Mouse (Mus musculus) heart, embryonic 13.5 days (tissue): ENCODE data around the gene Ifih1. TPM values are rescaled to one million over a fixed set of nuclear protein-coding genes. Genes with fewer than 3 reads are reported as not detected.

ENCODE experiments used
- ATAC-seq: fragments of 200-750 bp; cut with Nextera tagmentation; 2 replicates; pipeline ENCODE4 v1.8.0; 2017; ENCODE audit warnings: moderate TSS enrichment; ENCODE audit not compliant: insufficient number of reproducible peaks, low FRiP score, low TSS enrichment; ENCODE audit errors: extremely low read depth
- H3K27ac ChIP-seq: fragments of 300-500 bp; sonication (generic); replicated peaks from 2 replicates; pipeline ENCODE4 v1.5.1; 2015; ENCODE audit warnings: moderate library complexity, mild to moderate bottlenecking, inconsistent platforms
- H3K27me3 ChIP-seq: fragments of 300-500 bp; sonication (generic); replicated peaks from 2 replicates; pipeline ENCODE4 v1.6.1; 2015; ENCODE audit warnings: mild to moderate bottlenecking, inconsistent platforms
- H3K36me3 ChIP-seq: fragments of 300-500 bp; sonication (generic); 2 replicates; pipeline ENCODE4 v1.6.1; 2015; ENCODE audit warnings: mild to moderate bottlenecking, inconsistent platforms
- H3K4me1 ChIP-seq: fragments of 300-500 bp; sonication (generic); 2 replicates; pipeline ENCODE4 v1.6.1; 2015; ENCODE audit warnings: inconsistent platforms
- H3K4me2 ChIP-seq: fragments of 300-500 bp; sonication (generic); 2 replicates; pipeline ENCODE4 v1.6.1; 2015; ENCODE audit warnings: inconsistent platforms, mild to moderate bottlenecking, moderate library complexity
- H3K4me3 ChIP-seq: fragments of 300-500 bp; sonication (generic); 2 replicates; pipeline ENCODE4 v1.5.1; 2015; ENCODE audit warnings: moderate library complexity, mild to moderate bottlenecking, inconsistent platforms
- H3K9ac ChIP-seq: fragments of 300-500 bp; sonication (generic); 2 replicates; pipeline ENCODE4 v1.6.1; 2015; ENCODE audit warnings: inconsistent platforms, mild to moderate bottlenecking, moderate library complexity
- H3K9me3 ChIP-seq: fragments of 300-500 bp; sonication (generic); 2 replicates; pipeline ENCODE4 v1.6.1; 2016; ENCODE audit warnings: inconsistent platforms
- WGBS: fragments of 180-500 bp; shearing (Covaris S2); methylation state at CpG from one replicate; pipeline ENCODE4 v1.1.7; 2015; ENCODE audit warnings: mixed read lengths; 5-methylcytosine and 5-hydroxymethylcytosine counted together
- polyA plus RNA-seq: library from polyadenylated mRNA; unstranded; fragments of >200 nt; fragmentation: Nextera tagmentation; extraction: Ambion mirVana; gene quantifications from 2 replicates; pipeline ENCODE4 v1.2.1, GENCODE M21; 2015

The Ifih1 gene
- polyA plus RNA-seq, 1 experiment from 2014 or later: 1.4 TPM

GRCm38 (mm10) chr2:62589333-62589732 is 56.7 kb downstream of the Ifih1 start:
- Histone ChIP-seq H3K36me3 (no peaks in the 10 kb centered on the region), H3K4me1 (no peaks in the 10 kb centered on the region), H3K27ac (no peak overlapping the region), H3K9ac (no peak overlapping the region), H3K4me3 (no peak overlapping the region), H3K9me3 (no peaks in the 10 kb centered on the region), H3K4me2 (no peak overlapping the region), H3K27me3 (no peaks in the 10 kb centered on the region)
- 66% methylated on average over 4 of the region's 4 CpGs for WGBS
- no peak for ATAC-seq

GRCm38 (mm10) chr2:62585769-62586168 is 60.3 kb downstream of the Ifih1 start:
- Histone ChIP-seq H3K9ac (no peak overlapping the region), H3K36me3 (no peaks in the 10 kb centered on the region), H3K4me1 (no peaks in the 10 kb centered on the region), H3K4me2 (no peak overlapping the region), H3K9me3 (no peaks in the 10 kb centered on the region), H3K4me3 (no peak overlapping the region), H3K27me3 (no peaks in the 10 kb centered on the region), H3K27ac (no peak overlapping the region)
- 62% methylated on average over 5 of the region's 5 CpGs for WGBS
- ATAC-seq: no peak

- H3K36me3 ChIP-seq: no peaks in the 10 kb centered on the region
- H3K27me3 ChIP-seq: no peaks in the 10 kb centered on the region
- H3K4me3 ChIP-seq: no peak overlapping the region
- no peak overlapping the region for H3K9ac ChIP-seq
- no peaks in the 10 kb centered on the region for H3K4me1 ChIP-seq
- H3K4me2 ChIP-seq: no peak overlapping the region
- no peak for ATAC-seq
- 73% methylated on average over 3 of the region's 3 CpGs for WGBS
- H3K9me3 ChIP-seq: no peaks in the 10 kb centered on the region
- H3K27ac ChIP-seq: no peak overlapping the region
Measured at GRCm38 (mm10) chr2:62574962-62575361, 71.1 kb downstream of the Ifih1 start.

- Histone ChIP-seq H3K36me3 (no peaks in the 10 kb centered on the region), H3K4me3 (no peak overlapping the region), H3K9me3 (no peaks in the 10 kb centered on the region), H3K9ac (no peak overlapping the region), H3K27me3 (no peaks in the 10 kb centered on the region), H3K4me2 (no peak overlapping the region), H3K4me1 (no peaks in the 10 kb centered on the region), H3K27ac (no peak overlapping the region)
- ATAC-seq: no peak
- 74% methylated on average over 7 of the region's 7 CpGs for WGBS
Measured at GRCm38 (mm10) chr2:62574250-62574649, 71.8 kb downstream of the Ifih1 start.

DNA sequence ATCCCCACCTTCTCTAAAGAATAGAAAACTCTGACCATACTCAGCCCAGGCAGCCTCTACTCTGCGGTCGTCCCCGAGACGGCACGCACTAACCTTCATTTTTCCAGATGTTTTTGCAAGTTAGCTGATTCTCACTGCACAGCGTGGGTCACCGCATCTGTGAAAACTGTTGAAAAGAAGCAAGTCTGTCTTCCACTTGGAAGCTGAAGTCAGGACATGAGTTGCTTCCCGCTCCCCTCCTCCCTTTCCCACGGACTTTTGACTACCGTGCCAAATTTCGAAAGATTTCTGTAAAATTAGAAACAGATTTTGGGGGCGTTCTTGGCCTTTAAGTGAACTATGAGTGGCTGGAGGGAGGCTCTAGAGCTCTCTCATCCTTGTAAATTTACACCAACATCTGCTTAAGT is 72.3 kb downstream of the Ifih1 start, which contains the start of gene Fap:
Fap (minus strand) TSS at position 323 of the 407 bp plus-strand sequence.
- Histone ChIP-seq H3K9ac (no peak within 1 kb of the TSS), H3K4me2 (peak within 1 kb of the TSS; percentile 30), H3K9me3 (no peaks in the 10 kb centered on the region), H3K4me3 (peak within 1 kb of the TSS; percentile 22), H3K27me3 (no peaks in the 10 kb centered on the region), H3K27ac (peak within 1 kb of the TSS; percentile 50), H3K4me1 (no peaks in the 10 kb centered on the region), H3K36me3 (no peaks in the 10 kb centered on the region)
- 72% methylated on average over 12 of the region's 12 CpGs for WGBS
- ATAC-seq: no peak

DNA sequence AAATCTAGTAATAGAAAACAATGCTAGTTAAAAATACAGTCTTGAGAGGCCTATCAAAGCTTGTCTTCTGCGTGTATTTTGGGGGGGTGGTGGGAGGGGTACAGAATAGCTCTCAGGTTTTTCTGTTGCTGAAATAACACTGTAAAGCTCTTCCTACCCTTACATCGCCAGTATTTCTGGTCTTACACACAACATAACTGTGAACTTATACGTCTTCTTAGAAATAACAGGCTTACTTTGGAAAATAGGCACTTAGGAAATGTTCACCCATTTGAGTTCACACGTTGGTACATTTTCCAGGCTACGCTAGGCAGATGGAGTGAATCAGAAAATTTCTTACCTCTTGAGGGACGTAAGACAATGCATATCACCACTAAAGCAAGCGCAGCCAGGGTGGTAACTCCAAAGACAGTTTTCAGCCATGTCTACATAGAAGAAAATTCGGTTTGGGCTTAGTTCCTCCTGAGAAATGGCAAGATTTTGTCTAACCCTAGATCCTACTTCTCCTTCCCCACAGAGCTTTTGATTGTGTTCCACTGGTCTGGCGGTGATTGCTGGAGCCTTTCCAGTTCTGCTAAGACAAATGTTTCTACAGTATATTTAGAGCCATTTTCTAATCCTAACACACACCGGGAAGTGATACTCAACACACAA is 72.8 kb downstream of the Ifih1 start:
- peak overlapping the region; percentile 50 for H3K27ac ChIP-seq
- no peaks in the 10 kb centered on the region for H3K36me3 ChIP-seq
- H3K4me1 ChIP-seq: no peaks in the 10 kb centered on the region
- no peak for ATAC-seq
- H3K9me3 ChIP-seq: no peaks in the 10 kb centered on the region
- peak overlapping the region; percentile 22 for H3K4me3 ChIP-seq
- WGBS: 72% methylated on average over 10 of the region's 10 CpGs
- no peak overlapping the region for H3K9ac ChIP-seq
- H3K4me2 ChIP-seq: peak overlapping the region; percentile 30
- H3K27me3 ChIP-seq: no peaks in the 10 kb centered on the region

DNA sequence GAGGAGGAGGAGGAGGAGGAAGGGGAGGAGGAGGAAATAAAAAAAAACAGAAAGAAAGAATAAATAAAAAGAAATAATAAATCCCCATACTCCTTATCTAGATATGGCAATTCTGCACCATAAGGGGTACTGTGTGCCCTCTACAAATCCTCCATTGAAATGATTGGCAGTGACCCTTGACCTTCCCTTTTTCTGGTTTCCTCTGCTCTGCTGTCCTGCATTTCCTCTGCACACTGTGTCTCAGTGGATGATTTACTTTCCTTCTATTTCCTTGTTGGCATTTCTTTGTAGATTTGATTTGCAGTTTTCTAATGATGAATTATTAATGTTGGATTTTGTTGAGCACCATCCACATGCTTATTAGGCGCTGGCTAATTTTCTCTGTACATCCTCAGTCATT is 81.4 kb downstream of the Ifih1 start:
- H3K4me1 ChIP-seq: no peaks in the 10 kb centered on the region
- 77% methylated on average over 1 of the region's 1 CpGs for WGBS
- no peaks in the 10 kb centered on the region for H3K36me3 ChIP-seq
- no peaks in the 10 kb centered on the region for H3K9me3 ChIP-seq
- H3K27me3 ChIP-seq: no peaks in the 10 kb centered on the region
- no peak overlapping the region for H3K9ac ChIP-seq
- H3K4me3 ChIP-seq: no peak overlapping the region
- no peak for ATAC-seq
- no peak overlapping the region for H3K27ac ChIP-seq
- no peak overlapping the region for H3K4me2 ChIP-seq

DNA sequence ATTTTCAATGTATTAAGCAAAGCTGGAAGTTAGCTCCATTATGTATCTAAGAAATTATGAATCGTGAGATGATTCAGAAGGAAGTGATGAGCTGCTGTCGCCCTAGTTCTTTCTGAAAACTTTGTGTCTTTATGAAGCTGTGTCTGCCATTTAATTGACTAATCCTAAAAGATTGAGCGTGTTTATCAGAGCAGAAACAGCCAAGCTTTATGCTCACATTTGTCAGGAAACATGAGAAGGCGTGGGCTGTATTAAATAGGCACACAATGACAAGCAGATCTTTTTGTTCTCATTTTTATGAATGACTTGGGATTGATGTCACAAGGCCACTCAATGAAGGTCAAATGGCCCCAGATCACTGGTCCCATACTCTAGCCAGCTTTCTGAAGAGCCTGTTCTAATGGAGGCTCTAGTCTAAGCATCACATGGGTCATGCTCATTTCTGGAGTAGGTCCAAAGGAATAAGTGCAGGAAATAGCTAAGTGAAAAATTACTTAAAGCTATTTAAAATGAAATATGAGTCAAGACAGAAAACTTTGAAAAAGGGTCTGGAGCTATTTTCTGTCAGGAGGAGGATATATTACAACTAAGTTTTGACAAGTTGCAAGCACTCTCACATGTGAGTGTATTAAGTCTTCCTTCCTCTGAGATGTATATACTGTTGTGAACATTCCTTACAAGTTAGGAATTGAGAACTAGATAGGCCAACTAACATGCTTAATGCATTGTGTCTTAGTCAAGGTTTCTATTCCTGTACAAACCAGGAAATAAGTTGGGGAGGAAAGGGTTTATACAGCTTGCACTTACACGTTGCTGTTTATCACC is 83.2 kb downstream of the Ifih1 start:
- 63% methylated on average over 5 of the region's 5 CpGs for WGBS
- no peak overlapping the region for H3K4me3 ChIP-seq
- no peak overlapping the region for H3K9ac ChIP-seq
- H3K4me1 ChIP-seq: no peaks in the 10 kb centered on the region
- no peaks in the 10 kb centered on the region for H3K36me3 ChIP-seq
- no peaks in the 10 kb centered on the region for H3K9me3 ChIP-seq
- H3K27ac ChIP-seq: no peak overlapping the region
- no peaks in the 10 kb centered on the region for H3K27me3 ChIP-seq
- ATAC-seq: no peak
- no peak overlapping the region for H3K4me2 ChIP-seq

DNA sequence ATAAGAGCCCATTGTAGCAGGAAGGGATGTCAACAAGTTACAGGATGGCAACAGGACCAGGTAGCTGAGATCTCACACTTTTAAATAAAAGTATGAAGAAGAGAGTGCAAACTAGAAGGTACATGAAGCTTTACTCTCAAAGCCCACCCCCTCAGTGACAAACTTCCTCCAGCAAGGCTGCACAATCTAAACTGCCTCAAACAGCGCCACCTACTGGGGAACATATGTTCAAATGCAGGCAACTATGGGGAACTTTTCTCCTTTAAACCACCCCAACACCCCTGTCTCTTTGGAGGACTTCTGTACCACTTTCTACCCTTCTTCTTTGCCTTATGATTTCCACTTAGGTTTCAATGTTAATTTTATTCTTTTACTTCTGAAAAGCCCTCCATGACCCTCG is 88.6 kb downstream of the Ifih1 start:
- H3K4me2 ChIP-seq: no peak overlapping the region
- no peaks in the 10 kb centered on the region for H3K36me3 ChIP-seq
- no peak overlapping the region for H3K9ac ChIP-seq
- no peak overlapping the region for H3K27ac ChIP-seq
- 62% methylated on average over 2 of the region's 2 CpGs for WGBS
- no peak overlapping the region for H3K4me3 ChIP-seq
- ATAC-seq: no peak
- H3K27me3 ChIP-seq: no peaks in the 10 kb centered on the region
- no peaks in the 10 kb centered on the region for H3K9me3 ChIP-seq
- no peaks in the 10 kb centered on the region for H3K4me1 ChIP-seq

DNA sequence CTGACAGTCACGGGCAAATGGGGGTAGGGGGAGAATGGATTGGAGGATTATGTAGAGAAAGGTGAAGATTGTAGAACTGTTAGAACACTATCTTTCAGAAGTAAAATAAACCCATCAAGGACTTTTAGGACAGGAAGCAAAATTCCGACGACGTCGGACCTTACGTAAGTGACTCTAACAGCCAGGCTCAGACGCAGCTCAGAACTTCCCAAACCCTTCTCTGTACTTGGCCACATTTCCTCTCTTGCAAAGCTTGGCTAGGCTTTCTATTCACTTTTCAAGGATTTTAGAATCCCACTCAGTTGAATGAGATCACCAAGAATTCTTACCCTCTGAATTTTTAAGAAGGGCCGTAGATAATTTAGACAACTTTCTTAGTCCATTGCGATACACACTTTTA is 89.7 kb downstream of the Ifih1 start:
- Histone ChIP-seq H3K4me2 (no peak overlapping the region), H3K4me3 (no peak overlapping the region), H3K9me3 (no peaks in the 10 kb centered on the region), H3K27me3 (no peaks in the 10 kb centered on the region), H3K27ac (no peak overlapping the region), H3K9ac (no peak overlapping the region), H3K4me1 (no peaks in the 10 kb centered on the region), H3K36me3 (no peaks in the 10 kb centered on the region)
- 86% methylated on average over 9 of the region's 9 CpGs for WGBS
- ATAC-seq: no peak

GRCm38 (mm10) chr2:62549659-62550058 is 96.4 kb downstream of the Ifih1 start:
- ATAC-seq: no peak
- 68% methylated on average over 3 of the region's 3 CpGs for WGBS

DNA sequence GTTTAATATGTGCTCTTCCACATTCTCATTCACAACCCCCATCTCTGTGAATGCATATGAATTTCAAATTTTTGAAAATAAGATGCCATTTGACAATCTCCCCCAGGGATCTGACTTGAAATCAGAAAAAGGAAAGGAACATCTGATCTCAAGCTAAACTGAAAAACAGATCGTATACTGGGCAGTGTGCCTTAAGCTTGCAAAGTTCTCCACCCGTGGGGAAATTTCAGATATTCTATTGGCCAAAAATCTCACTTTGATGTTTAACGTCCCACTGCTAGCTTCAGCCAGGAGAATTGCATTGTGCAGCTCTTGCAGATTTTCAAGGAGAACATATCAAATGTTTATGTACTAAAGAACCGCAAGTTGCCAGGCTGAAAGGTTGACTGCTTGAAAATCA is 96.9 kb downstream of the Ifih1 start:
- no peaks in the 10 kb centered on the region for H3K4me1 ChIP-seq
- H3K4me2 ChIP-seq: no peak overlapping the region
- no peak overlapping the region for H3K4me3 ChIP-seq
- H3K36me3 ChIP-seq: no peaks in the 10 kb centered on the region
- no peaks in the 10 kb centered on the region for H3K27me3 ChIP-seq
- no peak overlapping the region for H3K9ac ChIP-seq
- no peak overlapping the region for H3K27ac ChIP-seq
- 77% methylated on average over 4 of the region's 4 CpGs for WGBS
- H3K9me3 ChIP-seq: no peaks in the 10 kb centered on the region
- no peak for ATAC-seq

More at GRCm38 (mm10) chr2:62549659-62550058, 96.4 kb downstream of the Ifih1 start:
- Histone ChIP-seq H3K9me3 (no peaks in the 10 kb centered on the region), H3K36me3 (no peaks in the 10 kb centered on the region), H3K4me3 (no peak overlapping the region), H3K4me1 (no peaks in the 10 kb centered on the region), H3K27ac (no peak overlapping the region), H3K27me3 (no peaks in the 10 kb centered on the region), H3K9ac (no peak overlapping the region), H3K4me2 (no peak overlapping the region)
